Mouse (Mus musculus) testis, postnatal 10 days (tissue): ENCODE measurements around the gene Zfp64.
"Not testable (repeated sequence)": the region's sequence is repeated elsewhere in the genome, so short reads cannot be mapped to it uniquely, and the experiment has no call there.

Experiments
- DNase-seq: peaks from one replicate; pipeline ENCODE4 v3.0.0; 2021; ENCODE audit warnings: low spot score

Zfp64 gene

DNA sequence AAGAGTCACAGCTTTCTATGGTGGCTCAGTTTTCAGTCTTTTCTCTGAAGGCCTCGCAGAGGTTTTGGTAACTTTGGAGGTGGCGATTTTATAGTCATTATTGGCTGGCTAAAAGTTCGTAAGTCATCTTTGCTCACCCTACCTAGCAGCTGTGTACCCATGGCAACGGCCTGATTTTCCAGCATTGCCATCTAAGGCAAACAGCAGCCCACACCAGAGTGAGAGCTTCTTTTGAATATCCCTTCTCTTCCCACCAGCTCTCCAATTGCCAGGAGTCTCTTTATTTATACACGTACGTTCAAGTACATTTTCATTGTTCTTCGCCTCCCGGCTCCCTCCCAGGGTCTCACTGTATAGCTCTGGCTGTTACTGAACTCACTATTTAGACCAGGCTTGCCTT lies 59.9 kb downstream of the Zfp64 start:
- DNase-seq, result no peak

DNA sequence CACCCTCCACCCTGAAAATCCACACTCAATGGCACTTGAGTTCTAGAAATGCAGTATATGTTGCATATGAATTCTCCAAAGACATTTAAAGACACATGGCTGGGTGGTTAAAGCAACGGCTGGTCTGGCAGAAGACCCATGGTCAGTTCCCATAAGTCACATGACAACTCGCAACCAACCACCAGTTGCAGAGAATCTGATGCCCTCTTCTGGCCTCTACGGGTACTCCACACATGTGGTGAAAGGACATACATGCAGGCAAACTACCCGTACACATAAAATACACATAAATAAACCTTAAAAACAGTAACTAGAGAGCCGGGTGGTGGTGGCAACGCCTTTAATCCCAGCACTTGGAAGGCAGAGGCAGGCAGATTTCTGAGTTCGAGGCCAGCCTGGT lies 60.6 kb downstream of the Zfp64 start:
- no peak for DNase-seq

DNA sequence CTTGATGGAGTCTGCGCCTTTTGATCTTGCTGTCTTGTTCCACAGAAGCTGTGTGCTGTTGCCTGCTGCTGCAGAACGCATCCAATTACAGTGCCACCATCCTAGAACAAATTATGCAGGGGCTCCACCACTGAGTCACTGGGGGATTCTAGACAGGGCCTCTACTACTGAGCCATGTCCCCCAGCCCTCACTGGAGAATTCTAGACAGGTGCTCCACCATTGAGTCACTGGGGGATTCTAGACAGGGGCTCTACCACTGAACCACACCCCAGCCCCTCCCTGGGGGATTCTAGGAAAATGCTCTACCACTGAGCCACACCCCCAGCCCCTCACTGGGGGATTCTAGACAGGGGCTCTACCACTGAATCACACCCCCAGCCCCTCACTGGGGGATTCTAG lies 63.3 kb downstream of the Zfp64 start:
- no peak for DNase-seq

DNA sequence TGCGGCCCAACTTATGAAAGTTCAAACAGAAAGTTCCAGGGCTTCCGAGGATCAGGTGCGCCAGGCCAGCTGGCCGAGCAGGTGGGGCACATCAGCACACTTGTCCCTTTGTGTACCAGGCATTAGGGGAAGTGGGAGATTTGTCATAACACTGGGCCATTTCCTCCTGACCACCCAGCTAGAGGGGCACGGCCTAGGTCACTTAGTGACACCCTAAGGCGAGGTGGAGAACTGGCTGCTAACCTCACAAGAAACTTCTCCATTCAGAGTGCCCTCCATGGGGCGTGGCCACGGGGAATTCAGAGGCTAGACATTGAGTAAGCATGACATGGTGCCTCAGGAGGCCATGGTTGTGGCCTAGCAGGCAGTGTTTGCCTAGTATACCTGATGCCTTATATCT lies 70.7 kb downstream of the Zfp64 start:
- no peak for DNase-seq

DNA sequence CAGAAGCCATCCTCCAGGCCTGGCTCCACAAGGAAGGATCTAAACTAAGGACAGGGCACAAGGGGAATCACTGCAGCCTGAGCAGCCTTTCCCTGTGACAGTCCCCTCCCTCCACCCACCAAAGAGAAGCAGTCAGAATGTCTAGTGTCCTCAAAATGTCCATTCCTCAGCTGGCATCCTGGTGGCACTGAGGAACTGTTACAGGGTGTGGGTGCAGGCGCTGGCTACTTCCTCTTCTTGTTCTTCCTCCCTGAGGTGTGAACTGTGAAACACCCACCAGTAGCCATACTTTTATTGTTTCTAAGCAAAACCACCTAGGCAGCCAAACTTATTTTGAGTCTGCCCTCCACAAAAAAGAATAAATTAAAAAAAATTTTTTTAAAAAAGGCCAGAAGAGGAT lies 72.4 kb downstream of the Zfp64 start:
- no peak for DNase-seq

DNA sequence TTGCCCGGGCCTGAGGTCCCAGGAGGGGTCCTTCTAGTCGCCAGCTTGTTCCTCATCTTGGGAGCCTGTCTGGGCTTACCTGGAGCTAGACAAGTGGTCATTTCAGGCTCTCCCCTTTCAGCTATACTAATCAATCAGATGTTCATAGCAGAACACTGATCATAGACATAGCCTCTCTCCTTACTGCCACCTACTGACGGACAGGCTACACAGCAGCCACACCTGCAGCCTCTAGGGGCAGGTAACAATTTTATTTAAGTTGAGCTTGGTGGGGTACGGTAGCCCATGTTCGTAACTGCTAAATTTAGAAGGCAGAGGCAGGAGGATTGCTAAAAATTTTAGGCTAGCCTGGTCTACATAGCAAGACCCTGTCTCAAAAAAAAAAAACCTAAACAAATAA lies 73.5 kb downstream of the Zfp64 start:
- DNase-seq, result no peak

DNA sequence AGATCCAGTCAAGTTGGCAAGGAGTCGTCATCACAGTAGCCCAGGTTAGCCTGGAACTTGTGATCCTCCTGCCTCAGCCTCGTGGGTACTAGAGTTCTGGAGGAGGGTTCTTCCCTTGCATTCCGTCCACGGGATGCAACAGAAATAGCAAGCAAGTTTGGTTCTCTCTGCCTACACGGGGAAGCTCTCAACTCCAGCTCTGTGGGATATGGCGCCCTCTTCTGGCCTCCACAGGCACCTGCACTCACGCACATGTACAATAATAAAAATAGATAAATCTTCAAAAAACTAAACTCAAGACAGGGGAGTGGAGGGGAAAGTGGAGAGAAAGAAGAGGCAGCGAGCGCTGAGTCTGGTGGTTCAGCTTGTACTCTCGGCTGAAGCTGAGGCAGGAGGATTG lies 75.8 kb downstream of the Zfp64 start:
- DNase-seq, result no peak

DNA sequence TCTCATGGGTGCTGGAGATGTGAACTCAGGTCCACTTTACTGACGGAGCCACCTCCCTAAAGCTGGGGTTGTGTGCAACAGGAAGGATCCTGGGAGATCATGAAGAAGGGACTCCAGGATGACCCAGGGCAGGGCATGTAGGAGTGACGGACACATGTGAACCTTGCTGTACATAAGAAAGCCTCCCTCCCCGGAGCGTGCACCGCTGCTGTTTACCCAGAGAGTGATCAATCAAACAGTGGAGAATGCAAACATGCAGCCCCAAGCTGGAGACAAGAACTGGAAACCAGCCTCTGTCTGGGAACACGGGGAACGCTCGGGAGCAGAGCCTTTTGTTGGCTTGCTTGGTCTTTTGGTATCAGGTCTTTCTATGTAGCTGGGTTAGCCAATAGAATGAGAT lies 76.7 kb downstream of the Zfp64 start:
- DNase-seq, result no peak

DNA sequence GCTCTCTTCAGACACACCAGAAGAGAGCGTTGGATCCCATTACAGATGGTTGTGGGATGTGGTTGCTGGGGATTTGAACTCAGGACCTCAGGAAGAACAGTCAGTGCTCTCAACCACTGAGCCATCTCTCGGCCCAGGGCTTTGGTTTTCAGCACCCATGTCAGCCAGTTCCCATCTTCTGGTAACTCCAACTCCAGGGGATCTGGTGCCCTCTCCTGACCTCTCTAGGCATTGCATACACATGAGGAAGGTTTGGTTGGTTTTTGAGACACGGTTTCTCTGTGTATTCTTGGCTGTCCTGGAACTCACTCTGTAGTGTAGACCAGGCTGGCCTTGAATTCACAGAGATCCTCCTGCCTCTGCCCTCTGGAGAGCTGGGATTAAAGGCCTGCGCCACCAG lies 77.2 kb downstream of the Zfp64 start:
- DNase-seq, result no peak

DNA sequence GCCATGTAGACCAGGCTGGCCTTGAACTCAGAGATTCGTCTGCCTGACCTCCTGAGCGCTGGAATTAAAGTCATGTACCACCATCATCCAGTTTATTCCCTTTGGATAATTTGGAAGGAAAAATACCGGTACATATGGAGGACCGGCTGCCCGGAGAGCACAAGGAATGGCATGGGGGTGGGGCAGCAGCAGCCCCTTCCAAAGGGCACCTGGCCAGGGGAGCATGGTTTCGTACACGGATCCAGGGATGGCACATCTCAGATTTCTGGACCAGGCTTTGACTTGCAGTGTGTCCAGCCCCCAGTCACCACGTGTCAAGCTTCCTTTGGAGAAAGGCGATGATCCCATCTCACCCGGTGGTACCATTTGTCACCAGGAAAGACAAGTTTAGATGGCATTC lies 78.8 kb downstream of the Zfp64 start:
- DNase-seq, result no peak

DNA sequence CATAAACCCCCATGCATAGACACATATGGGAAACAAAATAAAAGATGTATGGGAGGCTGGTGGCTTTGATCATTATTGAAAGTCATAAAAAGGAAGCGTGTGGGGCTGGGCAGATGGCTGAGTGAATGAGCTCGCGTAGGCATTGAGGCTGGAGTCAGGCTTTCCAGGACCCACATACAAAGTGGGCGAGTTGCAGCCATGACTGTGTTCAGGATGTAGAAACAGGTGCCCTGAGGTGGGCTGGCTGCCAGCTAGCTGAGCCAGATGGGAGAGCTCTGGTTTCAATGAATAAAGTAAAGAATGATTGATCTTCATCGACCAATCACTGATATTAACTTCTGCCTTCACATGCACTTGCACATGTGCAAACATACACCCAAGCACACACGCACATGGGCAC lies 80.9 kb downstream of the Zfp64 start:
- DNase-seq, result no peak

DNA sequence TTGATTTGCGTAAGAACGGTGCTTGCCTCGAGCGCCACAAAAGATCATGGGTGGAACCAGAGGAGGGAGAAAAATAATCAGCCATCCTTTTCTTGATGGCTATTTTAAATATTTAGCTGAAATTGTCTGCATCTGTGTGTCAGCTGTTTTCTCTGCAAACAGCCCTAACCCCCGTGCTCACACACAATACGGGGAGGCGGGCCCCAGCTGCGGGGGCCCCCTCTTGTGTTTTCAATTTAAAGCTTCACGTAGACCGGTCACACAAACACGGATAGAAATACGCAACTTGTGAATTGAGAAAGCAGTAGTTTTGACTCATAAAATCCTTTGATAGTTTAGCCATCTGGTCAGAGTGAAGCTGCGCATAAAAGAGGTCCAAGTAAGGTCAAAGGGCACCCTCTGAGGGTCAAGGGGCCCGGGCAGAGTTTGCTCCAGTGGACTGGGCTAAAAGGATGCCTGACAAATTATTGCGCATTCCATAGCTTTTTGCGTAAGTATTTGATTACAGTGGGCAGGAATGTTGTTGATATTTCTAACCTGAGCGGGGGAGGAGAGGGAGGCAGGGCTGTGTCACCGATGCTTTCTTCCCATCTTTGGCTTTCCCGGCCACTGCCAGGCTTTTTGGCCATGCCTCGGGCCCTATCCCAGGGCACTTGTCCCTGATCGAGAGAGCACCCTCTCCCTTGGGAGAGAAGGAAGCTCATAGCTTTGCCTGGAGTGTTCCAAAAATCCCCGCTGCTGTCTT lies 83.4 kb downstream of the Zfp64 start:
- DNase-seq, result no peak

DNA sequence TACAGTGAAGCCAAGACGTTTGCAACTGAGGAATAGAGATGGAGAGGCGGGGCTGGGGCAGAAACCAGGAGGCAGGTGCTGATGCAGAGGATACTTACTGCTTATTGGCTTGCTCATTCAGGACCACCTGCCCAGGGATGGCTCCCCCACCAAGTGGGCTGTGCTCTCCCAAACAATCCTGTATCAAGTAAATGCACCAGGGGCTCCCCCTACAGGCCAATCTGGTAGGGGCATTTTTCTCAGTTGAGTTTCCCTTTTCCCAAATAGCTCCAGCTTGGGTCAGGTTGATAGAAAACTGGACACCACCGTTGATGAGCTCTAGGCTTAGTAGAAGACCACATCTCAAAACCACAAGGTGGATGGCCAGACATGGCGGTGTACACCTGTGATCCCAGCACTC lies 84.9 kb downstream of the Zfp64 start:
- no peak for DNase-seq

DNA sequence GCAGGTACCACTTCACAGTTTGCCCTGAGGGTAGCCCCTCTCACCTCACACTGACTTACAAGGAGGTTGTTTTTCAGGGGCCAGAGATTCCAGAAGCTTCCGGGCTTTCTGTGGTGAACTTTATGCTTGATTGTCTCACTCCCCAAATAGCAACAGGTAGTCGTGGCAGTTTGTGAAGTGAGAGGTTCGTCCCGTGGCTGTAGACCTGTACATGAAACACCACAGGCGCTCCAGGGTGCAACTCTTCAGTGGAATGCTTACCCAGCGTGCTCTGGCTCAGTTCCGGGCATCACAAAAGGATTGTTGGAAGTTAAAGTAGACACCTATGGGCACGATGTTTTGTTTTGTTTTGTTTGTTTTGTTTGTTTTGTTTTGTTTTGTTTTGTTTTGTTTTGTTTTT lies 88.4 kb downstream of the Zfp64 start:
- no peak for DNase-seq

DNA sequence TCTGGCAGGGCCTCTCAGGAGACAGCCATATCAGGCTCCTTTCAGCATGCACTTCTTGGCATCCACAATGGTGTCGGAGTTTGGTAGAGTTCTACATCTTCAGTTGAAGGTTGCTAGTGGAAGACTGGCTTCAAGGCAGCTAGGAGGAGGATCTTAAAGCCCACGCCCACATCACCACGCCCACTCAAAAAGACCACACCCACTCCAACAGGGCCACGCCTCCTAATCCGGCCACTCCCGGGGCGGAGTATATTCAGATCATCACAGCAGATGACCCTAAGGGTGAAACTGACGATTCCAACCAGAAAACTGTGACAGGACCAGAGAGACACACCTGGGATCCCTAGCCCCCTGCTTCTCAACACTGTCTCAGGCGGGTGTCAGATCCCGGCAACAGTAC lies 89.0 kb downstream of the Zfp64 start:
- DNase-seq, result no peak

DNA sequence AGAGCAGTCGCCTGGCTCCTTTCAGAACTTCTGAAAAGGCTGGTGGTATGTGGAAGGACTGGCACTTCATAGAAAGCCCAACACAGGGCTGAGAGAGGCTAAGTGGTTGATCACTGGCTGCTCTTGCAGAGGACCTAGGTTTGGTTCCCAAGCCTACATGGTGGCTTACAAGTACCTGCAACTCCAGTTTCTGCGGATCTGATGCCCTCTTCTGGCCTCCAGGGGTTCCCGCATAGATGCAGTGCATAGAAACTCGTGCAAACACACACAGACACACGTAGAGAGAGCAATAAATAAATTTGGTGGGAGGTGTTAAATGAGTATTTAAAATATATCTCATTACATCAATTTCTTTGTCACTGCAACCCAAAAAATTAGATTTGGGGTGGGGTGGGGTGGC lies 90.5 kb downstream of the Zfp64 start:
- no peak for DNase-seq

DNA sequence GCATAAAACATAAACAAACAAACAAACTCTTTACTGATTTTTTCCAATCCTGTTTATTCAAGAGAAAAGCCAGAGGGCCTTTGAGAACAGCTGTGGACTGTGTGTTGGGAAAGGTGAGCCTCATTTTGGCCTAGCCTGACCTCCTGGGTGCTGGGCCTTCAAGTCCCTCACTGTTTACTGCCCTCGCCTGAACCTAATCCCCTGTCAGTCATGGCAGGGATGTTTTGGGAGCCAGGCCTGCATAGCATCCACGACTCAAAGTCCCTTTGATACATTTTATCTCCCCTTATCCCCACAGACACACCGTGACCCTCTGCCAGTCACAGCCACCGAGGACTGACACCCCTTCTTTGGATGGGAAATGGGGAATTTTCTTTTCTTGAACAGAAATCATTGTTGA lies 92.7 kb downstream of the Zfp64 start:
- no peak for DNase-seq

DNA sequence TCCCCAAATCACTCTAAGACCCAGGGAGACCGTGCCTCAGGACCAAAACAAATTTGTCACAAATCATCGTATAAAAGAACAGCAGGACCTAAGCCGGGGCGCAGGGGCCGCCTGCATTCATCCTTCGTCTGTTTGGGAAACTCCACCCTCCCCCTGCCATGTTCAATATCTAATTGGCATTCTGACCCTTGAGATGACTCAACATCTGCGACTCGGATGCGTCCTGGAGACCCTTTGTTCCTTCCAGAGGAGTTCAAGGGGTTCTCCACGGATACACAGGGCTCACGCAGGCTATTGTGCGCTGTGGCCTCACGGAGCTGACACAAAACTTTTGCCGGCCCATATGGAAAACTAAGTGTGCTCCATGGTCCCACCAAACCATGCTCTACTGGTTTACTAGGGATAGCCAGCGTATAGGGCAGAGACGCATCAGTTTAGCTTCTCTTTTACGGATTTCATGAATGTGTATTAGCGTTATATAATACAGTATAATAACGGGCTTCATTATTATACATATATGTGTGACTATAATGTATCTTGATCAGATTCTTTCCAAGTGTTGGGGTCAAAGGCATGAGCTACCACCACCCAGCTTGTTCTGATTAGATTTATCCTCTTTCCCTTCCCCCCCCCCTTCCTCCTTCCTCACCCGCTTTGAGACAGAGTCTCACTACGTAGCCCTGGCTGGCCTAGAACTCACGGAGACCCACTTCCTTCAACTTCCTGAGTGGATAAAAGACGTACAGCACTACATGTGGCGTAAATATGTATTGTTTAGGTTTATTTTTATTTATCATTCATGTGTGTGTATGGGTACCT lies 94.3 kb downstream of the Zfp64 start:
- DNase-seq, result no peak

DNA sequence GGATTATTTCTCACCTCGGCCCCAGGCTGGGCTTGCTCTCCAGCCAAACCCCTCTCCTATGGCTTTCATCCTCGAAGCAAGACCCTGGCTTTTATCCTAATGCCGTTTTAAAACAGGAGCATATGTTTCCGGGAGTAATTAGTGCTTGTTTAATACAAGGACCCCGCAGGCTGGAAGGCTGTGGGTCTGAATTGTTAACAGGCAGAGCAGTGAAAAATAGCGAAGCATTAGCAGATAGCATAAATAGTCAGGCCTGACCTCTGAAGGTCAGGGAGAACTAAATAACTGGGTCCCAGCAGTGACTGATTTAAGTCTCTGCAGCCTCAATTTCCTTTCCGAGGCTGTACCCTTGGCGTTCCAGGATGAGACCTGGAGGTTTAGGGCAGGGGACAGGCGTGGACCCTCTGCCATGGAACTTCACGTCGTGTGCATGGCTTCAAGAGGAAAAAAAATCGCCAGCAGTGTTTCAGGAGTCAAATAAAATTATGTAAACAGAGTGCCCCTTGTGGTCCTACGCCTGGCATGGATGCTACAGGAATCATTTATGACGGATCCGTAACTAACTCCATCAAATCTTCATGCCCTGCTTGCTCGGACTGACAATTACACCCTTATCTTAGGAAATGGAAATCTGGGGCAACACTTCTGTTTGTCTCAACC lies 95.2 kb downstream of the Zfp64 start:
- DNase-seq, result no peak

DNA sequence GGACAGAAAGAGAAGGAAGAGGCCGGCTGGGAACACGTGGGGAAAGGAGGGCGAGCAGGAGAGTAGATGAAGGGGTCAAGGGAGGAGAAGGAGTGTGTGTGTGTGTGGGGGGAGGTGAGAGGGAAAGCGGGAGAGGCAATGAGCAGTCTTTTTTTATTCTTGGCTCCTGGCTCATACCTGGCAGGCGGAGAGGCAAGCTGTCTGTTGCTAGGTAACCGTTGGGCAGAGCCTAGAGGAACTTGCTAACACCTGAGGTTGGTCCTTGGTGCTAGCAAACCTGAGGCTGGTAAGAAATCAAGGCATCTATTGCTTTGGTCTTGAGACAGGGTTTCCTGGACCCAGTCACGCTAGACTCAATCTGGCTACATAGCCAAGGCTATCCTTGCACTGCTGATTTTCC lies 98.7 kb downstream of the Zfp64 start:
- DNase-seq, result no peak

DNA sequence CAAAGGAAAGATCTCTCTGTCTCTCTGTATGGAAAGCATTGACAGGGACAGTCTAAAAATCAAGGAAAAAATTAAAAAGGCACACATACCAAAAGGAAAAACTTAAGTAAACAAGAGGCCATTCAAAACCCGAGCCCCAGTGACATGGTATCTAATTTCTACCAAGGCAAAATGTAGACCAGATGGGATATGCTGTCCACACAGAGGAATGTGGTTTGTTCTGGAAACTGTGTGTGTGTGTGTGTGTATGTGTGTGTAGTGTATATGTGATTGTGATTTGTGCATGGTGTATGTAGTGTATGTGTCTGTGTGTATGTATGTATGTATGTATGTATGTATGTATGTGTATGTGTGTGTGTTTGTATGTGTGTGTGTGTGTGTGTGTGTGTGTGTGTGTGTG lies 100.6 kb downstream of the Zfp64 start:
- no peak for DNase-seq

DNA sequence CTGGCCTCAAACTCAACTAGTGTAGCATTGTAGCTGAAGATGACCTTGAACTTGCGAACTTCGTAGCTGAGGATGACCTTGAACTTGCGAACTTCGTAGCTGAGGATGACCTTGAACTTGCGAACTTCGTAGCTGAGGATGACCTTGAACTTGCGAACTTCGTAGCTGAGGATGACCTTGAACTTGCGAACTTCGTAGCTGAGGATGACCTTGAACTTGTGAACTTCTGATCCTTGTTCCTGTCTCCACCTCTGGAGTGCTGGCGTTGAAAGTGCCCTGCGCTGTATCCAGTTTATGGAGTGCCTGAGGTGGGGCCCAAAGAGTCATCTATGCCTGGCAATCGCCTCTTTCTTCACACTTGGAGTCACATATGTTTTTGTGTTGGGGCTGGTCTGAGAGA lies 101.5 kb downstream of the Zfp64 start:
- DNase-seq, result not testable (repeated sequence)

DNA sequence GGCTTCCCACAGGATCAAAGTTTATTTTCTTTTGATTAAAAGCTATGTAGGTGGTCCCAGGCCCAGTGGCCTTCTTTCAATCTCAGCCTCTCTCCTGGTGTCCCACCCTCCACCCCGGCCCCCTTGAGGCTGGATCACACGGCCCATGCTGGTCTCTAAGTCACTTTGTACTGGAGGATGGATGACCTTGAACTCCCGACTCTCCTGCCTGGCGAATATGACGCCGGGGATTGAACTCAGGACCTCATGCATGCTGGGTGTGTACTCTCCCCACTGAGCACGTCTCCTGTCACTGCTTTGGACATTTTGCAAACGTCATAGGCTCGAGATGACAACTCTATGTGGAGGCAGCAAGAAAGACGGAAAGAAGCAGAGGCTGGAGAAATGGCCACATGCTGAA lies 103.8 kb downstream of the Zfp64 start:
- no peak for DNase-seq
